Mouse (Mus musculus) lung, postnatal 36 days (tissue): ENCODE results near the gene Lrrc51.

Source experiments
- DNase-seq: peaks from one replicate; pipeline ENCODE4 v3.0.0; 2022; ENCODE audit warnings: mixed read lengths

The Lrrc51 gene

DNA sequence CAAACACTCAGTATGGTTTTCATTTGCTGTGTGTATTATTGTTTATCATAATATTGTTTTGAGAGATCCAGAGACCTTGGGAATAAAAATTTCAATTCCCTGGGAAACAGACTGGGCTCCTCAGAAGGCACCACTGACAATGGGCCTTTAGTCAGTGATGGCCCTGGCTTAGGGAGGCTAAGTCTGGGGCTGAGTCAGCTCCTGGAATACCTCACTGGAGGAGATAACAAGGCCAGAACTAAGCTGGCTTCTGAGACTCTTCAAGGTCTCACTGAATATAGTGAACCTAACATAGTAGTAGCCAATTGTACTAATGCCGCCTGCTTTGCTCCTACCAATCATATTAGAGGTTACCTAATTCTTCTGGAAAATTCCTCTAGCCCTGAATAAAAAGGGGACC, 57.7 kb downstream of the Lrrc51 start:
- no peak for DNase-seq

DNA sequence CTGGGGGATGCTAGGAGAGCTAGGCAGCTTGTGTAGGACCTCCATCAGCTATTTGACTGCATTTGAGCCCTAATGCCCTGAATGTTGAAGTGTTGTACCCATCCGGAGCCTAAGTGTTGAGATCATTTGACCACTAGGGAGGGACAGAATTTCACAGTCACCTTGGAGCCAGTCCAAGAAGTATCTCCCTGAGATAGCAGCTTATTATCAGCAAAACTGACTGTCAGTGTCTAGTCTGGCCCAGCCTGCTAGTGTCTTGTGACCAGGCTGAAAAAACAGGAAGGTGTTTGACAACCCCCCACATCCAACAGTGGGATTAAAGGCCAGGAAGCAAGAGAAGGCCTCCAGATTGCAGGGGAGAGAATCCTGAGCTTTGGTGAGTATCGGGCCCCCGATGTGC, 62.4 kb downstream of the Lrrc51 start:
- DNase-seq, result no peak

DNA sequence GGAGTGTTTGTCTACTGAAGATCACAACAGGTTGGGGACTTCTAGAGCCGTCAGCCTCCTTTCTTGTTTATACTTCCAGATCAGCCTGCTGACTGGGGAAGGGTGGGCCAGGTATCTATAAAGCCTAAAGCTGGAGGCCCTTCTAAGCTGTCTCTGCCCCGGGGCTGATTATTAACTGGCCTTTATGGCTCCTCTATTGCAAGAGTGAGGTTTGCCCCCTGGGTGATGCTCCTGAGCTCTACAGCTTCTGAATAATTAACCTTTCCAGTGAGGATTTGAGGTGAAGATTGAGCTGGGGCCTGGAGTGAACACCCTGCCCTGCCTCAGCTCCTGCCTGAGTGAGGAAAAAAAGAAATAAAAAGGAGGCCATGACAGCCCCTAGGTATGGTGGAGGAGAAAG, 63.1 kb downstream of the Lrrc51 start, which contains the start of gene Folr1:
Gene Folr1, minus strand, starts transcription at position 160 of the 400 bp plus-strand sequence.
- DNase-seq, result no peak

DNA sequence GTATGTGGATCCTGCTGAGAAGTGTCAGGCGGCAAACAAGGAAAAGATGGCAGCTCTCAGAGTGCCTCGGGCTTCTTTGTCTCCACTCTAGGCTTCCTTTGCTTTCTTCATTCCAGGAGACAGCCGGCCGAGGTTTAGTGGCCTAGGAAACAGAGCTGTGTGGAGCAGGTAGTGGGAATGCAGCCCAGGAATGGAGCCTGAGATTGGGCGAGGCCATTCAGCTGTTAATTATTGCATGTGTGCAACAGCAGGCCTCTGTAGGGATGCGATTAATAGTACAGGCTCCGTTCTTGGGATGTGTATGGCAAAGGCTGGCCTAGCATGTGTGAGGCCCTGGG, 64.6 kb downstream of the Lrrc51 start:
- no peak for DNase-seq

DNA sequence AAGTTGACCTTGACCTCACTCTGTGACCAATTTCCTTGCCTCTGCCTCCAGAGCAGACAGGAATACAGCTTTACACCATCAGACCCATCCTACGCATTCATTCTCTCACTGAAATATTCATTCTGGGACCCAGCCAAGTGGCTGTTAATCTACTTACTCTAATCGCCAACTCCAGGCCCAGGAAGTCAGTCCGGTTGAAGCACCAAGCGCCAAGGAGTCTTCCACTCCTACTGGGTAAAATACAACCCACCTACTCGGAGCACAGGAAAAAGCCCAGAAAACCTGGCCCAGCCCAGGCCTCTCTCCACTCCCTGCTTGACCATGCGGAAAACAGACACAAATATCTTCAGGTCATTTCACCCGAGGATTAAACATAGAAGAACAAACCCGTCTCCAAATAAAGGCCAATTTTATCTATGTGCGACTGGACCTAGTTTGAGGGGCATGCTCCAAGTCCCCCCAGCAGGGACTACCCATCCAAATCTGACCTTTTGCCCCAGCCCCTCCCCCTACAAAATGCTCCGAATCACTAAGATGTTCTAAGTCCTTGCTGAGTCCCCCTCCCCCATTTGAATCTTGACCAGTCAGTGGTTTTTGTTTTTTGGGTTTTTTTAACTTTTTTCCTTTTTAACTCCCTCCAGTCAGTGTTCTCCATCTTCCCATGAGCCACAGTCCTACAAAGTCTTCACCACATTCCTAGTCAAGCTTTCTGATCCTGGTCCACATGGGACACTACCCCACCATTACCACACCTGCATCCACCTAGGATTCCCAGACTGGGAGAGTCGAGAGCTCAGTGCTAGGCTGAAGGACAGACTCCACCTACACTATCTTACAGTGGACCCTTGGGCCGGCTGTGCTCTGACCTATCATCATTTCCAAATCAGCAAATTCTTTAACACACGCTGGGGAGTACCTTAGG, 65.2 kb downstream of the Lrrc51 start:
- no peak for DNase-seq

DNA sequence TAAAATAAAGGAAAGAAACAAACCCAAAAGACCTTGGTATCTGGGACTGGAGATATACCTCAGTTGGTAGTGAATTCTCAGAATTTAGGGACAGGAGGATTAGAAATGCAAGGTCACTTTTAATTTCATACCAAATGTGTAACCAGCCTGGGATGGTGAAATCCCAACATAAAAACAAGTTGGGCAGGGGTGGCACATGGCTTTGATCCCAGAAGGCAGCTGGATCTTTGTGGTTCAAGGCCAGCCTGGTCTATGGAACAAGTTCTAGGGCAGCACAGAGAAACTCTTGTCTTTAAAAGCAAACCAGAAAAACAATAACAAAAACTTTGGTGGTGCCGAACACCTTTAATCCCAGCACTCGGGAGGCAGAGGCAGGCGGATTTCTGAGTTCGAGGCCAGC, 66.2 kb downstream of the Lrrc51 start:
- no peak for DNase-seq

DNA sequence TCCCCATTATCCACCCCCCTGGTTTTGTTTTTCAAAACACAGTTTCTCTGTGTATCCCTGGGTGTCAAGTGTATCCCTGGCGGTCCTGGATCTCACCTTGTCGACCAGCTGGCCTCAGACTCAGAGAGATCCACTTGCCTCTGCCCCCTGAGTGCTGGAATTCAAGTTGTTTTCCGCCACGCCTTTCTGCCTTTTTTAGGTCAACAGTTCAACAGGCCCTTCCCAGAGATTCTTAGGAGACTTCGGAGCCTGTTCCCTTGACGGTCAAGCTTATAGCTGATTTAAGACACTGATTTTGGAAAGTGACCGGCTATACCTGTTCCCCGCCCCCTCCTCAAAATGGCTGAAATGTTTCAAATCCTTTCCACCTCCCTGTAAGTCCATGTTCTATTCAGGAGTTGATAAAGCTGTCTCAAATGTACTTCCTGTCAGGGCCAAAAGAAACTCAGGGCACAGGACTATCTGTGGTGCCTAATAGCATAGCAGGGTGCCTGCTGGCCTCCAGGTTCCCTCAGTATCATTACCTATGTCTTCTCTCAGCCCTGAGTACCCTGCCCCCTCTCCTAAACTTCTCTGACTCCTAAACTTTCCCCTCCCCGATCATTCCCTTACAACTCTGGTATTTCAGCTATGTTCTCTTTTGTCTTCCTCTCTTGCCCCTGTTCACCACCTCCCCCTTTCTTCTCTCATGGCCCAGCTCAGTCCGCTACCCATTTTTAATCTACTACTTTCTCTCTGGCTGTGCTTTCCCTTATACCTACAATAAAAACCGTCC, 67.0 kb downstream of the Lrrc51 start:
- DNase-seq, result no peak

DNA sequence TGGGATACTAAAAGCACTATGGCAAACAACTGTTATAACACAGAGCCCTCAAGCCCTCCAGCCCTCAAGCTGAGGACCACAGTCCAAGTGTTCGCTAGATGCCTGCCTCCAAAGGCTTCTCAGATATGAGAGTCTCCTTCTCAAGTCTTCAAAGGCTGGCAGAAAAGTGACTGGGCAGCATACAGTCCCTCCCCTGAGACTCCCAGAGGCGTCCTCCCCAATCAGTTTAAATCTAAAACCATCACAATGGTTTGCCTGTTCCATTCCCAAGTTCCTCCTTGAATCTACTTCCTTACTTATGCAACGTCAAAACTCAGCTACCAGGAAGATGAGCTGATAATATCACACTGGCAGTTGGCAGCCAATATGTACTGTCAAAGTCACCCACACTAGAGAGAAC, 70.3 kb downstream of the Lrrc51 start, which contains the start of gene Anapc15:
Gene Anapc15, plus strand, starts transcription at position 301 of the 400 bp plus-strand sequence.
- no peak for DNase-seq
